Mouse (Mus musculus): Measurements from ENCODE around the gene Atp6v1g3.

GRCm38 (mm10) chr1:138330556-138330955 is 57.0 kb downstream of the Atp6v1g3 start:
- TF ChIP-seq TBP (IDR thresholded peaks at IDR 0.05; ENCODE audit: low read depth, low read length) (no peak), CHD1 (IDR thresholded peaks at IDR 0.05; ENCODE audit: low read depth, low read length) (no peak), CTCF (IDR thresholded peaks at IDR 0.05 in 2 of 3, conservative IDR thresholded peaks at IDR 0.05 in 1 of 3; ENCODE audit: control insufficient read depth in 1 of 3, insufficient read depth in 1 of 3, low read depth in 2 of 3, low read length in 3 of 3, poor library complexity in 1 of 3, severe bottlenecking in 1 of 3) (no peak), NELFE (IDR thresholded peaks at IDR 0.05; ENCODE audit: low read depth, low read length) (no peak), GATA1 (IDR thresholded peaks at IDR 0.05; ENCODE audit: low read depth, low read length) (no peak)

All from MEL (cell line).